Mouse (Mus musculus): ENCODE results near the gene Nhp2. TPM values are rescaled to one million over a fixed set of nuclear protein-coding genes. Genes with fewer than 3 reads are reported as not detected.
"Not testable (repeated sequence)": the region's sequence is repeated elsewhere in the genome, so short reads cannot be mapped to it uniquely, and the experiment has no call there.

Gene Nhp2
- polyA plus RNA-seq, 1 experiment from 2014 or later, result 149 TPM

DNA sequence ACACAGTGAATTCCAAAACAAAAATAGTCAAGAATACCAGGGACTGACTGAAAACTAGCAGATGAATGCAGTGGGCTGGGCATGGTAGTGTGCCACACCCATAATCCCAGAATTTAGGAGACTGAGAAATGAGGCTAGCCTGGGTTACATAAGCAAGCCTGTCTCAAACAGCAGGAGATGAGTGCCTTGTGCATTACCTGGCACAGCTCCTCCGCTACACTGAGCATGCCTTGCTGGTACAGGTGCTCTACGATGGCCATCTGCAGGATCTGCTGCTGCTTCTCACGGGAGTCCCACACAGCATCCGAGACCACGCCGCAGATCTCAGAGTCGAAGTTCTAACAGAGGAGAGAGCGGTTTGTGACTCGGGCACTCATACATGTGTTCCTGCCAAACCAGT is 7.9 kb downstream of the Nhp2 start:
- Histone ChIP-seq H3K36me3 (peaks cover 68% of the 10 kb centered on the region), H3K4me1 (peaks cover 8% of the 10 kb centered on the region), H3K4me2 (no peak overlapping the region), H3K27ac (no peak overlapping the region), H3K27me3 (no peaks in the 10 kb centered on the region), H3K9me3 (no peaks in the 10 kb centered on the region), H3K9ac (no peak overlapping the region), H3K4me3 (no peak overlapping the region)
- 94% methylated on average over 9 of the region's 9 CpGs for WGBS
- ATAC-seq (ENCODE audit: insufficient number of reproducible peaks, low FRiP score, low TSS enrichment, low read depth), result no peak

DNA sequence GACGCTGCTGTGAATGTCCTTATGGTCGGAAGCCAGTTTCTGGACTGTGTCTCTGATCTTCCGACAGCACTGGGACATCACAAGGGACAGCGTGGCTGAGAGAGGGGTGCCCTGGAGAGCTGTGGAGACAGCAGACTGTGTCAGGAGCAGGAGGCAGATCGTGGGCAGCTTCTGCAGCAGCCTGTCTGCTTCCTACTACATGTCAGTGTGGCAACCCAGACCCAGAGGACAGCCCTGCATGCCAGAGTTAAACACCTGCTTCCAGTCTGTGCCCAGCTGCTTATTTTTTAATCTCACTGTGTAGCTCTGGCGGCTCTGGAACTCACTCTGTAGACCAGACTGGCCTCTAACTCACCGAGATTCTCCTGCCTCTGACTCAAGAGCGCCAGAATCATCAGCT is 8.4 kb downstream of the Nhp2 start:
- ATAC-seq (ENCODE audit: insufficient number of reproducible peaks, low FRiP score, low TSS enrichment, low read depth), result no peak
- peaks cover 10% of the 10 kb centered on the region for H3K4me1 ChIP-seq
- H3K4me3 ChIP-seq, result no peak overlapping the region
- WGBS, result 77% methylated on average over 8 of the region's 8 CpGs
- H3K36me3 ChIP-seq, result peaks cover 63% of the 10 kb centered on the region
- H3K9me3 ChIP-seq, result no peaks in the 10 kb centered on the region
- H3K4me2 ChIP-seq, result no peak overlapping the region
- no peak overlapping the region for H3K27ac ChIP-seq
- no peak overlapping the region for H3K9ac ChIP-seq
- H3K27me3 ChIP-seq, result no peaks in the 10 kb centered on the region

GRCm38 (mm10) chr11:51629651-51630314 is 10.2 kb downstream of the Nhp2 start:
- no peak overlapping the region for H3K9ac ChIP-seq
- H3K4me2 ChIP-seq, result no peak overlapping the region
- peaks cover 44% of the 10 kb centered on the region for H3K36me3 ChIP-seq
- H3K27ac ChIP-seq, result no peak overlapping the region
- WGBS, result 81% methylated on average over 15 of the region's 15 CpGs
- H3K4me1 ChIP-seq, result peaks cover 14% of the 10 kb centered on the region
- H3K9me3 ChIP-seq, result no peaks in the 10 kb centered on the region
- H3K4me3 ChIP-seq, result no peak overlapping the region
- no peak for ATAC-seq (ENCODE audit: insufficient number of reproducible peaks, low FRiP score, low TSS enrichment, low read depth)
- no peaks in the 10 kb centered on the region for H3K27me3 ChIP-seq

GRCm38 (mm10) chr11:51632130-51632753 is 12.7 kb downstream of the Nhp2 start:
- Histone ChIP-seq H3K4me1 (peaks cover 28% of the 10 kb centered on the region), H3K27me3 (no peaks in the 10 kb centered on the region), H3K27ac (no peak overlapping the region), H3K4me3 (no peak overlapping the region), H3K36me3 (peaks cover 22% of the 10 kb centered on the region), H3K9me3 (no peaks in the 10 kb centered on the region), H3K4me2 (no peak overlapping the region), H3K9ac (no peak overlapping the region)
- whole genome bisulfite sequencing, result 81% methylated on average over 6 of the region's 6 CpGs
- no peak for ATAC-seq (ENCODE audit: insufficient number of reproducible peaks, low FRiP score, low TSS enrichment, low read depth)

DNA sequence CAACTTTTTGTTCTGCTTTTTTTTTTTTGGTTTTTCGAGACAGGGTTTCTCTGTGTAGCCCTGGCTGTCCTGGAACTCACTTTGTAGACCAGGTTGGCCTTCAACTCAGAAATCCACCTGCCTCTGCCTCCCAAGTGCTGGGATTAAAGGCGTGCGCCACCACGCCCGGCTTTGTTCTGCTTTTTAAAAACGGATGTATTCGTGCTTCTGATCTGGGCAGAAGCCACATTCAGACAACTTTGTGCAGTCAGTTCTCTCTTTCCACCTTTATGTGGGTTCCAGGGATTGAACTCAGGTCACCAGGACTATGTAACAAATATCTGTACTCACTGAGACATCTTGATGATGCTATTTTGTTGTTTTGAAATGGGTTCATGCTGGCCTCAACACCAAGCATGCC is 13.7 kb downstream of the Nhp2 start:
- not testable (repeated sequence) for ATAC-seq (ENCODE audit: insufficient number of reproducible peaks, low FRiP score, low TSS enrichment, low read depth)

GRCm38 (mm10) chr11:51633721-51634120 is 14.2 kb downstream of the Nhp2 start:
- H3K9ac ChIP-seq, result no peak overlapping the region
- 93% methylated on average over 3 of the region's 3 CpGs for whole genome bisulfite sequencing
- ATAC-seq (ENCODE audit: insufficient number of reproducible peaks, low FRiP score, low TSS enrichment, low read depth), result no peak
- peaks cover 39% of the 10 kb centered on the region for H3K4me1 ChIP-seq
- H3K36me3 ChIP-seq, result peaks cover 9% of the 10 kb centered on the region
- no peaks in the 10 kb centered on the region for H3K9me3 ChIP-seq
- H3K4me2 ChIP-seq, result no peak overlapping the region
- no peaks in the 10 kb centered on the region for H3K27me3 ChIP-seq
- no peak overlapping the region for H3K4me3 ChIP-seq
- no peak overlapping the region for H3K27ac ChIP-seq

More for the DNA sequence above, 13.7 kb downstream of the Nhp2 start:
- not testable (repeated sequence) for H3K27ac ChIP-seq, H3K9me3 ChIP-seq, H3K9ac ChIP-seq, H3K27me3 ChIP-seq, H3K4me2 ChIP-seq, H3K4me3 ChIP-seq
- Histone ChIP-seq H3K36me3 (peaks cover 12% of the 10 kb centered on the region), H3K4me1 (peaks cover 38% of the 10 kb centered on the region)
- 91% methylated on average over 7 of the region's 7 CpGs for WGBS

DNA sequence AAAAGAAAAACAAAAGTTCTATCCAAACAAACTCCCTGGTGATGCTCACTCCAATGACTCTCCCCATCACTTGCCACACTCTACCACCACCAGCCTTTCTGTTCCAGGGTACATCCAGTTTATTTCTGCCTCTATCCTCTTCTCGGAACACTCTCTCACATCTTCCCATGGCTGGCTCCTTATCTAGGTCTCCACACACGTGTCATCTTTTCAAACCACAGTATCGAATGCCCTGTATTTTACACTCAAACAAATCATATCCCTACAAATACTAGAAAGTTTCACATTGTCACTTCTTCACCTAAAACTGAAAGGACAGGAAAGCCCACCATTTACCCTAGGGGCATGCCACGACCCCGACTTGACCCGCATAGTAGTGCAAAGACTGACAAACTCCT is 15.6 kb downstream of the Nhp2 start:
- peak overlapping the region; percentile 60 for H3K4me3 ChIP-seq
- no peaks in the 10 kb centered on the region for H3K9me3 ChIP-seq
- no peak for ATAC-seq (ENCODE audit: insufficient number of reproducible peaks, low FRiP score, low TSS enrichment, low read depth)
- 20% methylated on average over 6 of the region's 6 CpGs for WGBS
- H3K27ac ChIP-seq, result peak overlapping the region; percentile 88
- no peaks in the 10 kb centered on the region for H3K36me3 ChIP-seq
- H3K4me1 ChIP-seq, result peaks cover 39% of the 10 kb centered on the region
- peak overlapping the region; percentile 80 for H3K4me2 ChIP-seq
- H3K27me3 ChIP-seq, result no peaks in the 10 kb centered on the region
- H3K9ac ChIP-seq, result peak overlapping the region; percentile 66

- no peaks in the 10 kb centered on the region for H3K9me3 ChIP-seq
- WGBS, result under 1% methylated on average over 61 of the region's 61 CpGs
- no peaks in the 10 kb centered on the region for H3K36me3 ChIP-seq
- peaks cover 43% of the 10 kb centered on the region for H3K4me1 ChIP-seq
- ATAC-seq (ENCODE audit: insufficient number of reproducible peaks, low FRiP score, low TSS enrichment, low read depth), result peak; percentile 70
- no peaks in the 10 kb centered on the region for H3K27me3 ChIP-seq
- peak within 1 kb of the TSS; percentile 66 for H3K9ac ChIP-seq
- peak within 1 kb of the TSS; percentile 60 for H3K4me3 ChIP-seq
- H3K27ac ChIP-seq, result peak within 1 kb of the TSS; percentile 88
- peak within 1 kb of the TSS; percentile 80 for H3K4me2 ChIP-seq
These were observed 16.2 kb downstream of the Nhp2 start, which contains the start of gene Rmnd5b for GRCm38 (mm10) chr11:51635525-51636322. Gene Rmnd5b, minus strand, starts transcription at chr11:51635896.

- no peak for ATAC-seq (ENCODE audit: insufficient number of reproducible peaks, low FRiP score, low TSS enrichment, low read depth)
- H3K9me3 ChIP-seq, result no peaks in the 10 kb centered on the region
- H3K27me3 ChIP-seq, result no peaks in the 10 kb centered on the region
- H3K36me3 ChIP-seq, result no peaks in the 10 kb centered on the region
- 2% methylated on average over 6 of the region's 6 CpGs for WGBS
- H3K4me3 ChIP-seq, result peak overlapping the region; percentile 60
- peak overlapping the region; percentile 66; the same call in 1 of the 2 replicates for H3K9ac ChIP-seq
- peak overlapping the region; percentile 88 for H3K27ac ChIP-seq
- peaks cover 47% of the 10 kb centered on the region for H3K4me1 ChIP-seq
- peak overlapping the region; percentile 80 for H3K4me2 ChIP-seq
These were observed 16.8 kb downstream of the Nhp2 start for GRCm38 (mm10) chr11:51636323-51636684.

- WGBS, result 3% methylated on average over 17 of the region's 17 CpGs
- no peak overlapping the region for H3K9ac ChIP-seq
These were observed 18.5 kb downstream of the Nhp2 start for GRCm38 (mm10) chr11:51637971-51638414.

GRCm38 (mm10) chr11:51638497-51638896 is 19.0 kb downstream of the Nhp2 start:
- Histone ChIP-seq H3K9ac (no peak overlapping the region), H3K4me1 (peaks cover 51% of the 10 kb centered on the region)
- no peak for ATAC-seq (ENCODE audit: insufficient number of reproducible peaks, low FRiP score, low TSS enrichment, low read depth)

More at GRCm38 (mm10) chr11:51637971-51638414, 18.5 kb downstream of the Nhp2 start:
- H3K9me3 ChIP-seq, result no peaks in the 10 kb centered on the region
- ATAC-seq (ENCODE audit: insufficient number of reproducible peaks, low FRiP score, low TSS enrichment, low read depth), result peak; percentile 37; the same call in 1 of the 2 replicates
- H3K36me3 ChIP-seq, result peaks cover 7% of the 10 kb centered on the region; the same call in 1 of the 2 replicates
- 0 out of 2 replicates have a peak overlapping the region, but pooled peaks have one; percentile 7 for H3K4me3 ChIP-seq
- no peaks in the 10 kb centered on the region for H3K27me3 ChIP-seq
- peak overlapping the region; percentile 71 for H3K27ac ChIP-seq
- H3K4me2 ChIP-seq, result peak overlapping the region; percentile 37
- peaks cover 46% of the 10 kb centered on the region for H3K4me1 ChIP-seq

More at GRCm38 (mm10) chr11:51638497-51638896, 19.0 kb downstream of the Nhp2 start:
- WGBS, result 58% methylated on average over 5 of the region's 5 CpGs
- H3K4me3 ChIP-seq, result 0 out of 2 replicates have a peak overlapping the region, but pooled peaks have one; percentile 7
- H3K4me2 ChIP-seq, result peak overlapping the region; percentile 37; the same call in 1 of the 2 replicates
- peak overlapping the region; percentile 71 for H3K27ac ChIP-seq
- no peaks in the 10 kb centered on the region for H3K9me3 ChIP-seq
- no peaks in the 10 kb centered on the region for H3K27me3 ChIP-seq
- H3K36me3 ChIP-seq, result peaks cover 12% of the 10 kb centered on the region; the same call in 1 of the 2 replicates
